Mouse (Mus musculus) stomach, postnatal 0 days (tissue): ENCODE data around the gene Ubl3.

ENCODE experiments used
- CTCF ChIP-seq: IDR thresholded peaks from 2 replicates; pipeline ENCODE4 v1.5.1; 2016; ENCODE audit warnings: antibody characterized with exemption, low read depth, mild to moderate bottlenecking, moderate library complexity
- EP300 ChIP-seq: optimal IDR thresholded peaks from 2 replicates; pipeline ENCODE3; 2016; ENCODE audit warnings: antibody characterized with exemption

- TF ChIP-seq CTCF: no peak
- no peak for TF ChIP-seq EP300
Observed at GRCm38 (mm10) chr5:148474346-148474745, 78.2 kb downstream of the Ubl3 start.
